Mouse (Mus musculus): ENCODE measurements around the gene Gpr132.

The Gpr132 gene

GRCm38 (mm10) chr12:112816294-112816693, 51.7 kb downstream of the Gpr132 start:
- DNase-seq: peak; percentile 66

- no peak for DNase-seq
Observed at GRCm38 (mm10) chr12:112814682-112815470, 53.2 kb downstream of the Gpr132 start.

- DNase-seq: no peak
Observed at GRCm38 (mm10) chr12:112813370-112813769, 54.7 kb downstream of the Gpr132 start.

- DNase-seq: no peak
Observed at GRCm38 (mm10) chr12:112810092-112810885, 57.7 kb downstream of the Gpr132 start.

- no peak for DNase-seq
Observed at GRCm38 (mm10) chr12:112809641-112810040, 58.4 kb downstream of the Gpr132 start.

GRCm38 (mm10) chr12:112808587-112809364, 59.3 kb downstream of the Gpr132 start, which contains the start of gene Clba1:
TSS of gene Clba1 (plus strand) at chr12:112808937.
- peak; percentile 96 for DNase-seq

GRCm38 (mm10) chr12:112808212-112808586, 59.8 kb downstream of the Gpr132 start:
- no peak for DNase-seq

- DNase-seq: no peak
Observed at GRCm38 (mm10) chr12:112807796-112808195, 60.2 kb downstream of the Gpr132 start.

GRCm38 (mm10) chr12:112806044-112806443, 62.0 kb downstream of the Gpr132 start:
- no peak for DNase-seq

GRCm38 (mm10) chr12:112804046-112804445, 64.0 kb downstream of the Gpr132 start:
- DNase-seq: no peak

GRCm38 (mm10) chr12:112802917-112803316, 65.1 kb downstream of the Gpr132 start:
- no peak for DNase-seq

- DNase-seq: peak; percentile 36
Observed at GRCm38 (mm10) chr12:112801864-112802846, 65.9 kb downstream of the Gpr132 start, which contains the start of gene Ahnak2. TSS of gene Ahnak2 (minus strand) at chr12:112802657.

Measured in right cerebral cortex, postnatal 25 days (tissue).